Mouse (Mus musculus) kidney, adult 2 months (tissue): ENCODE results near the gene Gm11549.

ENCODE experiments used
- CTCF ChIP-seq: fragments of 200-500 bp; conservative IDR thresholded peaks from 2 replicates; pipeline ENCODE4 v1.5.1; 2011; ENCODE audit warnings: low read depth, mild to moderate bottlenecking, control low read depth, low read length, moderate library complexity, mixed read lengths; ENCODE audit not compliant: insufficient read depth, insufficient read length
- POLR2A ChIP-seq: fragments of 200-500 bp; IDR thresholded peaks from one replicate; pipeline ENCODE4 v1.6.1; 2011; ENCODE audit warnings: low read depth, low read length, control low read depth

DNA sequence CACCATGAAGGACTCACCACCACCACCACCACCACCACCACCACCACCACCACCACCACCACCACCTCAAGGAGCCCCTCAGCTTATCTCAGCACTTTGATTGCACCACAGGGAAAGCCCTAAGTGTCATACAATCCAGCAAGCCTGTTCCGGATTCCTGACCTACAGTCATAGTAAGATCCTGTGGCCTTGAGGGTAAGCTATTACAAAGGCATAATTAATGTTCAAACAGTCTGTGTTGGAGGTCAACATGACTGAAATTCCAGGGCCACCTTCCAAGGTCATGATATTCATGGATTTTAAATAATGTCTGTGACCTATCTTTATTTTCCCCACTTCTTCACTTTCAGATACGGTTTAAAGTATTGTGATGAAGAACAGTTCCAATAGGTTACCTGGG lies 41.1 kb downstream of the Gm11549 start:
- no peak for TF ChIP-seq CTCF
- TF ChIP-seq POLR2A: no peak
